Mouse (Mus musculus): ENCODE measurements around the gene Gm11757.
"Not testable (repeated sequence)": the region's sequence is repeated elsewhere in the genome, so short reads cannot be mapped to it uniquely, and the experiment has no call there.

Gene Gm11757

GRCm38 (mm10) chr4:73891012-73891411, at the start of gene Gm11757:
Gm11757 (minus strand) TSS chr4:73891112.
- not testable (repeated sequence) for DNase-seq

GRCm38 (mm10) chr4:73920660-73921059, 29.7 kb upstream of the Gm11757 start, which contains the start of gene Gm11756:
Gm11756 (minus strand) TSS chr4:73920760.
- DNase-seq, result not testable (repeated sequence)

- not testable (repeated sequence) for DNase-seq
Observed at GRCm38 (mm10) chr4:73905853-73906252, 14.9 kb upstream of the Gm11757 start, which contains the start of gene Gm13871. Gm13871 (minus strand) TSS chr4:73905953.

GRCm38 (mm10) chr4:73876166-73876565, 14.7 kb downstream of the Gm11757 start, which contains the start of gene Gm11758:
Gm11758 (minus strand) TSS chr4:73876266.
- not testable (repeated sequence) for DNase-seq

Measured in right cerebral cortex, adult 18-20 months (tissue).